Mouse (Mus musculus) neural tube, embryonic 10.5 days (tissue): ENCODE data around the gene Ttc26.
A peak's percentile ranks its signal among the peaks of the same experiment; 100 is the strongest.
"Not testable (repeated sequence)": the region's sequence is repeated elsewhere in the genome, so short reads cannot be mapped to it uniquely, and the experiment has no call there.

Experiments used
- DNase-seq: peaks from one replicate; pipeline ENCODE4 v3.0.0-alpha.2; 2017; ENCODE audit warnings: low spot score; ENCODE audit errors: extremely low spot score

Ttc26 gene

GRCm38 (mm10) chr6:38356661-38357433, 24.4 kb upstream of the Ttc26 start:
- not testable (repeated sequence) for DNase-seq

- DNase-seq, result no peak
Measured at GRCm38 (mm10) chr6:38357603-38358252, 23.5 kb upstream of the Ttc26 start.

GRCm38 (mm10) chr6:38358253-38359027, 22.8 kb upstream of the Ttc26 start:
- DNase-seq, result no peak

- DNase-seq, result not testable (repeated sequence)
Measured at GRCm38 (mm10) chr6:38359044-38359735, 22.1 kb upstream of the Ttc26 start.

- DNase-seq, result no peak
Measured at GRCm38 (mm10) chr6:38359736-38360499, 21.4 kb upstream of the Ttc26 start.

- no peak for DNase-seq
Measured at GRCm38 (mm10) chr6:38361065-38361464, 20.2 kb upstream of the Ttc26 start.

GRCm38 (mm10) chr6:38361937-38362336, 19.3 kb upstream of the Ttc26 start:
- DNase-seq, result no peak

GRCm38 (mm10) chr6:38363370-38363769, 17.9 kb upstream of the Ttc26 start:
- DNase-seq, result no peak

GRCm38 (mm10) chr6:38364121-38364520, 17.1 kb upstream of the Ttc26 start:
- DNase-seq, result no peak

- no peak for DNase-seq
Measured at GRCm38 (mm10) chr6:38369945-38370344, 11.3 kb upstream of the Ttc26 start.

- DNase-seq, result no peak
Measured at GRCm38 (mm10) chr6:38374271-38374670, 7.0 kb upstream of the Ttc26 start.

- DNase-seq, result no peak
Measured at GRCm38 (mm10) chr6:38380764-38381128, 523 bp upstream of the Ttc26 start.

- DNase-seq, result no peak
Measured at GRCm38 (mm10) chr6:38389671-38390070, 8.4 kb downstream of the Ttc26 start.

GRCm38 (mm10) chr6:38432457-38432856, 51.2 kb downstream of the Ttc26 start:
- DNase-seq, result not testable (repeated sequence)

GRCm38 (mm10) chr6:38433261-38434033, 52.2 kb downstream of the Ttc26 start, which contains the start of gene Ubn2:
Ubn2 (plus strand) TSS chr6:38433950.
- peak; percentile 100 for DNase-seq

- peak; percentile 71 for DNase-seq
Measured at GRCm38 (mm10) chr6:38434055-38435023, 53.1 kb downstream of the Ttc26 start.

- no peak for DNase-seq
Measured at GRCm38 (mm10) chr6:38443842-38444241, 62.6 kb downstream of the Ttc26 start.

GRCm38 (mm10) chr6:38448295-38448694, 67.0 kb downstream of the Ttc26 start:
- no peak for DNase-seq

- DNase-seq, result no peak
Measured at GRCm38 (mm10) chr6:38453049-38453448, 71.8 kb downstream of the Ttc26 start.
